Mouse (Mus musculus) adrenal gland, adult (tissue): ENCODE results near the gene Large1.

Source experiments
- DNase-seq, 2 experiments: peaks; one replicate each; pipeline ENCODE4 v3.0.0; 2022 to 2023; ENCODE audit warnings: low spot score in 1 of 2; ENCODE audit not compliant: inconsistent age in 2 of 2

The Large1 gene

GRCm38 (mm10) chr8:72815681-72816080 lies 537.7 kb downstream of the Large1 start:
- DNase-seq, result peak in 1 of 2 experiments; percentile 53

- peak in 1 of 2 experiments; percentile 25 for DNase-seq
Measured at GRCm38 (mm10) chr8:72812690-72813089, 540.6 kb downstream of the Large1 start.

GRCm38 (mm10) chr8:72801583-72801982 lies 551.8 kb downstream of the Large1 start:
- no peak for DNase-seq

- no peak for DNase-seq
Measured at GRCm38 (mm10) chr8:72780644-72781043, 572.7 kb downstream of the Large1 start.

- peak in 1 of 2 experiments; percentile 58 for DNase-seq
Measured at GRCm38 (mm10) chr8:72777797-72778196, 575.5 kb downstream of the Large1 start.

- no peak for DNase-seq
Measured at GRCm38 (mm10) chr8:72766777-72767176, 586.6 kb downstream of the Large1 start.

- DNase-seq, result peak in 1 of 2 experiments; percentile 16
Measured at GRCm38 (mm10) chr8:72765696-72766095, 587.6 kb downstream of the Large1 start.
